Mouse (Mus musculus) R1 (cell line): Measurements from ENCODE around the gene Ankrd34b.
A peak's percentile ranks its signal among the peaks of the same experiment; 100 is the strongest.

Experiments
- DNase-seq: peaks from one replicate; pipeline ENCODE4 v3.0.0-alpha.2; 2018; ENCODE audit warnings: low read depth, low spot score

Gene Ankrd34b

GRCm38 (mm10) chr13:92425758-92426264, at the start of gene Ankrd34b:
Gene Ankrd34b (plus strand): TSS chr13:92425896.
- peak; percentile 82 for DNase-seq

- no peak for DNase-seq
Measured at GRCm38 (mm10) chr13:92387367-92387766, 38.3 kb upstream of the Ankrd34b start.

GRCm38 (mm10) chr13:92393047-92393661, 32.5 kb upstream of the Ankrd34b start:
- no peak for DNase-seq

GRCm38 (mm10) chr13:92398491-92399384, 27.0 kb upstream of the Ankrd34b start:
- no peak for DNase-seq

- DNase-seq = no peak
Measured at GRCm38 (mm10) chr13:92402063-92402462, 23.6 kb upstream of the Ankrd34b start.

GRCm38 (mm10) chr13:92403496-92403895, 22.2 kb upstream of the Ankrd34b start:
- no peak for DNase-seq

GRCm38 (mm10) chr13:92410486-92410885, 15.2 kb upstream of the Ankrd34b start:
- DNase-seq = no peak

GRCm38 (mm10) chr13:92419630-92420029, 6.1 kb upstream of the Ankrd34b start:
- no peak for DNase-seq

- DNase-seq = no peak
Measured at GRCm38 (mm10) chr13:92423711-92424110, 2.0 kb upstream of the Ankrd34b start.

GRCm38 (mm10) chr13:92426294-92427051, 777 bp downstream of the Ankrd34b start:
- DNase-seq = peak; percentile 45

- DNase-seq = no peak
Measured at GRCm38 (mm10) chr13:92427351-92427855, 1.7 kb downstream of the Ankrd34b start.

GRCm38 (mm10) chr13:92438656-92439055, 13.0 kb downstream of the Ankrd34b start:
- DNase-seq = no peak

GRCm38 (mm10) chr13:92440286-92440685, 14.6 kb downstream of the Ankrd34b start:
- peak; percentile 68 for DNase-seq

- no peak for DNase-seq
Measured at GRCm38 (mm10) chr13:92446872-92447271, 21.2 kb downstream of the Ankrd34b start.

- DNase-seq = no peak
Measured at GRCm38 (mm10) chr13:92464698-92465097, 39.0 kb downstream of the Ankrd34b start.

GRCm38 (mm10) chr13:92467891-92468290, 42.2 kb downstream of the Ankrd34b start:
- peak; percentile 63 for DNase-seq

- no peak for DNase-seq
Measured at GRCm38 (mm10) chr13:92469381-92469780, 43.7 kb downstream of the Ankrd34b start.

GRCm38 (mm10) chr13:92470151-92470550, 44.5 kb downstream of the Ankrd34b start:
- no peak for DNase-seq

- DNase-seq = peak; percentile 77
Measured at GRCm38 (mm10) chr13:92483348-92483747, 57.7 kb downstream of the Ankrd34b start.

- peak; percentile 99 for DNase-seq
Measured at GRCm38 (mm10) chr13:92483852-92484463, 58.3 kb downstream of the Ankrd34b start, which contains the start of gene Fam151b. Gene Fam151b (minus strand): TSS chr13:92484015.

- no peak for DNase-seq
Measured at GRCm38 (mm10) chr13:92490817-92491216, 65.1 kb downstream of the Ankrd34b start.
